Mouse (Mus musculus) liver (tissue): ENCODE data around the gene Snx30.

Source experiments
- DNase-seq: peaks from one replicate; pipeline ENCODE4 v3.0.0-alpha.2; 2020; ENCODE audit warnings: mixed read lengths

The Snx30 gene

DNA sequence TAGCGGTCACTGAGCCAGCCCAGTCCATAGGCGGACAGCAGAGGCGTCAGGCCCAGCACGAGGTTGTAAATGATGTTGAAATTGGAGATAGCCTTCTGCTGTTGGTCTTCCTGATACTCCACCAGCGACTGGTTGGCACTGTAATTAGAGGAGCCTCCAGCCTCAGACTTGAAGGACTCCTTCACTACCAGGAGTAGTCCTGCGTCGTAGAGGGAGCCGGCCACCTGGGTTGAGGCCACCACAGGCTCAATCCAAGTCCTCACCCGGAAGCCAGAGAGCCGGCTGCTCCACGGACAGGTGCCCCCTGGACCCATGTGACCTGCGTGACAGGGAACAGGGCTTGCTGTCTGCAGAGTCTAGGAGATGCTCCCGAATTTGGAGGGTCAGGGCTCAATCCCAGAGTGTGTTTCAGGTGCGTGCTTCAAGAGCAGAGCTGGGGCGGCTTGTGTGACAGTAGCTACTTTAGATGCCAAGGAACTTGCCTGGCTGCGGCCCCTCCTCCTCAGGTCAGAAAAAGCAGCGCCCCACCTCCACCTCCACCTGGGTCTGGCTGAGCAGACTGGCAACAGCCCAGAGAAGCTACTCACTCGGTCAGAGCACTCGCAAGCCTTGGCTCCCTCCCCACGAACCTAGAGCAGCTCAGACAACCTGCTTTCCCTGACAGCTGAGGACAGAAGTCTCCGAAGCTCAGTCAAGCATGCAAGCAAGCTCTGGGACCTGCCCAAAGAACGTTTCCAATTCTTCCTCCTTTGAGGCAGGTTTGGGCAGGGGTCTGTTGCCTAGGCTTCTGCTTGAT lies 109.2 kb downstream of the Snx30 start, which contains the start of gene Slc46a2:
TSS of gene Slc46a2 (minus strand) at position 449 of the 796 bp plus-strand sequence.
- DNase-seq: no peak

DNA sequence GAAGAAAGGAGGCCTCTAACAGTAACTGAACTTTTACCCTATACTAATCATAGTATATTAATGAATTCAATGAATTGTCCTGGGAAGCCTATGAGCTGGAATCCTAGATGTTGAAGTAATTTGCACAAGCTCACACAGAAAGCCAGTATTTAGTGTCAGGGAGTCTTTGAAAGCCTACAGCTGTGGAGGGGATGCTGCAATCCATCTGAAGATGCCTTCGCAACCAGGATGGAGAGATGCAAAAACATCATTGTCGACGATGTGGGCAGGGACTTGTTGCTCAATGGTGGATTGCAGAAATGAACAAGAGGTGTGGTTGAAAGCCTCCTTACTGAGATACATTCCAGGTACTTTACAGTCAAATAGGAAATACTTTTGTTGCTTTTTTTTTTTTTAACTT lies 112.3 kb downstream of the Snx30 start:
- no peak for DNase-seq

DNA sequence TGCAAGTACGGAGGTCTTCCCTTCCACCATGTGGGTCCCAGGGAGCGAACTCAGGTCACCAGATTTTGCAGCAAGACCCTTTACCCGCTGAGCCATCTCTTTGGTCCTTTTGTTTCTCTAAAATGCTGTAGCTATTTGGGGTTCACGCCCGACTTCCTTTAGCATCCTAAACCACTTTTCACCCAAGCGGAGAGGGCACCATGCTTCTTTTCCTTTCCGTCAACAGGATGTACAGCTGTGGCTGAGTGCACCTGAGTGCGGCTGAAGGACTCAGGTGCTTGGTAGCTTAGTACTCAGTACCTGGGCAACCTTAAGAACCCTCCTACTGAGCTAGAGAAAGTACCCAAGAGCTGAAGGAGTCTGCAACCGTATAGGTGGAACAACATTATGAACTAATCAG lies 119.4 kb downstream of the Snx30 start:
- DNase-seq: no peak

DNA sequence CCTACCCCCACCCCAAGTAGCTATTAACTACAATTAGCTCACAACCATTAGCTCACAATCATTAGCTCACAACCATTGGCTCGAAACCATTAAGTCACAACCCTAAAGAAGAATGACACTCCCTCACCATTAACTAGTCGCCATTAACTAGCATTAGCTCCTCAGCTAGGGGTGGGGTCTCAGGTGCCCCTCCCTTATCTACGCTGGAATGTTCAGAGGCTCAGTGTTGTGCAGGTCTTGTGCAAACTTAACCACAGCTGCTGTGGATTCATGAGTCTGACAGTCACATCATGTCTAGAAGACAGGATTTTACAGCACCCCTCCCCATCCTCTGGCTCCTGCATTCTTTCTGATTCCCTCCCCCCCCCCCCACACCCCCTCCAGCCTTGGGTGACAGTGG lies 122.0 kb downstream of the Snx30 start:
- no peak for DNase-seq

DNA sequence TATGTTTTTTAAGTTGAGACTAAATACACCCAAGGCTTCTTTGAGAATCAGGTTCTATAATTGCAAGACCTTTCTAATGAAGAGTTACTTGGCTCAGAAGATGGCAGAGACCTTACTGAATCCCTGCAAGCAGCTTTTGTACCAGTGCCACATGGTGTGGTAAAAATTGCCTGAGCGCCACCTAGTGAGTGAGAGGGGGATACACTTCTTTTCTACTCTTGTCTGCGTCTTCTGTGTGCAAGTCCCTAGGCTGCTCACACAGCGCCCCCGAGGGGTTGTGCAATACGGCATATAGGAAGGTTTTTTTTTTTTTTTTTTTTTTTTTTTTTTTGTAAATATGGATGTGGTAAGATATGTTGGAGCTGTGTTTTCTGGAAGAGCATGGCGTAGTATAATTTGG lies 122.7 kb downstream of the Snx30 start:
- peak; percentile 73 for DNase-seq

DNA sequence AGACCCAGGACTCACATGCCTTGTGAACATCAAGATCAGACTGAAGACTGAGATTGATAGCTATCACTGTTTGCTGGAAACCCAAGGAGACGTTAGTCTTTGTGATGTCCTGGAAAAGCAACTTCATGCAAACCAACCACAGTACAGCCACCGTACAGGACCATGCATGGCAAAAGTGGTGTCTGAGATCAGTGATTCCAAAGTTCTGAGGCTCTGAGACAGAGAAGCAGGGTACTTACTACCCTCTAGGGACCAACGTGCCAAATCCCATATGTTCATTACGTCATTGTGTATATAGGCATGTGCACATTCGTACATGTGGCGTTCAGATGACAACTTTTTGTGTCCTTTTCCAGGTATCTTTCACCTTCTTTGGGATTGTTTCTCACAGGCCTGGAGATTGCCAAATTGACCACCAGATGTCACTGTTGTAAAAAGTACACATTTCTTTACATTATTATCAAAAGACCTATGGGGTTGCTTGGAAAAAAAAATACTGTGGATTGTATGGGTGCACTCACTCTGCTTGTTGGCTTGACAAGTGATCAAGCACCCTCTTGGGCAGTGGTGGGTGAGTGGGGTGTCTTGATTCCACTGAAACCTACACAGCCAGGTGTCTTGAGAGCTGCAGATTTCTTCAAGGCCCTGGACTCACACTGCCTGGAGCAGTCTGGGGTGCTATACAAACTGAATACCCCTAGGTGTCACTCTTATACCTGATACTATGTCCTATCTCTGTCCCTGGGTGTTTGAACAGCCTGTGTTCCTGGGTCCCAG lies 127.1 kb downstream of the Snx30 start:
- no peak for DNase-seq

DNA sequence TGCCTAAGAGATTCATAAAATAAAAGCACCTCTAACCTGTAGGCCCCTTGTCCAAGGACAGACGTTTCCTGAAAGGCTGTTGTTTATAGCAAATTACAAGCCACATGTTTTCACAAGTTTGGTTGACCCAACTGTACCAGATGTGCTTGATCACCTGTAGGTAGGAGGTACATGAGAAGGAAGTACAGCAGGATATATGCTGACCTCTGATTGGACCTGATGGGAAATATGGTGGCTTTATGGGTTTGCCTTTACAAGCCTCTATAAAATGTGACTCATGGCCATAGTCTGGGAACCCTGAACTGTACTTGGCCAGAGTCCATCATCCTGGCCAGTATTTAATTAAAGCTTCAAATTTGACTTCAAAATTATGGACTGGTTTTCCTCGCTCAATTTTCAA lies 131.9 kb downstream of the Snx30 start:
- DNase-seq: no peak
